Mouse (Mus musculus) neural tube, embryonic 14.5 days (tissue): ENCODE measurements around the gene Strc. TPM values are rescaled to one million over a fixed set of nuclear protein-coding genes. Genes with fewer than 3 reads are reported as not detected.

Experiments
- ATAC-seq: fragments of 200-750 bp; cut with Nextera tagmentation; 2 replicates; pipeline ENCODE4 v1.8.0; 2017; ENCODE audit warnings: low read depth, mild to moderate bottlenecking, moderate TSS enrichment, moderate library complexity
- H3K27ac ChIP-seq: fragments of 300-500 bp; sonication (generic); 2 replicates; pipeline ENCODE4 v1.5.1; 2014; ENCODE audit warnings: low read depth, mild to moderate bottlenecking, control low read depth, low read length, moderate library complexity, mixed read lengths
- H3K27me3 ChIP-seq: fragments of 300-500 bp; sonication (generic); 2 replicates; pipeline ENCODE4 v1.6.1; 2014; ENCODE audit warnings: low read length; ENCODE audit not compliant: control insufficient read depth, insufficient read depth
- H3K36me3 ChIP-seq: fragments of 300-500 bp; sonication (generic); 2 replicates; pipeline ENCODE4 v1.6.1; 2014; ENCODE audit warnings: low read length, mixed read lengths; ENCODE audit not compliant: control insufficient read depth, insufficient read depth
- H3K4me1 ChIP-seq: fragments of 300-500 bp; sonication (generic); 2 replicates; pipeline ENCODE4 v1.6.1; 2014; ENCODE audit warnings: low read length; ENCODE audit not compliant: control insufficient read depth, insufficient read depth
- H3K4me2 ChIP-seq: fragments of 300-500 bp; sonication (generic); 2 replicates; pipeline ENCODE4 v1.6.1; 2014; ENCODE audit warnings: mild to moderate bottlenecking, low read depth, low read length, control low read depth
- H3K4me3 ChIP-seq: fragments of 300-500 bp; sonication (generic); 2 replicates; pipeline ENCODE4 v1.5.1; 2014; ENCODE audit warnings: low read depth, low read length, control low read depth, mixed read lengths
- H3K9ac ChIP-seq: fragments of 300-500 bp; sonication (generic); replicated peaks from 2 replicates; pipeline ENCODE4 v1.6.1; 2014; ENCODE audit warnings: low read depth, mild to moderate bottlenecking, control low read depth, low read length, mixed read lengths
- H3K9me3 ChIP-seq: fragments of 300-500 bp; sonication (generic); 2 replicates; pipeline ENCODE4 v1.6.1; 2016; ENCODE audit warnings: low read length; ENCODE audit not compliant: control insufficient read depth
- WGBS: fragments of 180-500 bp; shearing (Covaris S2); extraction: QIAGEN DNeasy Blood & Tissue Kit; methylation state at CpG from one replicate; pipeline ENCODE4 v1.1.7; 2014; 5-methylcytosine and 5-hydroxymethylcytosine counted together
- polyA plus RNA-seq: library from polyadenylated mRNA; unstranded; fragments of >200 nt; fragmentation: Nextera tagmentation; extraction: Ambion mirVana; gene quantifications from 2 replicates; pipeline ENCODE4 v1.2.1, GENCODE M21; 2014

Gene Strc
- polyA plus RNA-seq, 1 experiment from 2014 or later = not detected

GRCm38 (mm10) chr2:121413387-121414042, 26.5 kb upstream of the Strc start, which contains the start of the genes Pdia3 and Catsper2:
Gene Pdia3, plus strand, starts transcription at chr2:121413775.
Gene Catsper2, minus strand, starts transcription at chr2:121413792.
- peak within 1 kb of the TSS; percentile 100 for H3K4me3 ChIP-seq
- H3K9ac ChIP-seq = peak within 1 kb of the TSS; percentile 97
- H3K4me2 ChIP-seq = peak within 1 kb of the TSS; percentile 60
- H3K4me1 ChIP-seq = peaks cover 22% of the 10 kb centered on the region
- H3K9me3 ChIP-seq = no peaks in the 10 kb centered on the region
- ATAC-seq = peak; percentile 99
- peak within 1 kb of the TSS; percentile 97 for H3K27ac ChIP-seq
- H3K27me3 ChIP-seq = 0 out of 2 replicates have a peak, but pooled peaks cover 3% of the 10 kb centered on the region
- H3K36me3 ChIP-seq = no peaks in the 10 kb centered on the region; the same call in 1 of the 2 replicates
- under 1% methylated on average over 46 of the region's 68 CpGs for WGBS

- H3K36me3 ChIP-seq = no peaks in the 10 kb centered on the region; the same call in 1 of the 2 replicates
- no peaks in the 10 kb centered on the region for H3K9me3 ChIP-seq
- H3K27ac ChIP-seq = peak overlapping the region; percentile 97
- ATAC-seq = no peak
- H3K9ac ChIP-seq = peak overlapping the region; percentile 97
- H3K4me3 ChIP-seq = peak overlapping the region; percentile 100
- H3K27me3 ChIP-seq = 0 out of 2 replicates have a peak, but pooled peaks cover 3% of the 10 kb centered on the region
- H3K4me2 ChIP-seq = peak overlapping the region; percentile 60
- peaks cover 22% of the 10 kb centered on the region for H3K4me1 ChIP-seq
- 16% methylated on average over 4 of the region's 4 CpGs for WGBS
Observed at GRCm38 (mm10) chr2:121412843-121413386, 25.9 kb upstream of the Strc start.

GRCm38 (mm10) chr2:121408160-121408559, 21.2 kb upstream of the Strc start:
- H3K9me3 ChIP-seq = no peaks in the 10 kb centered on the region
- H3K4me2 ChIP-seq = no peak overlapping the region
- H3K27ac ChIP-seq = no peak overlapping the region
- H3K27me3 ChIP-seq = no peaks in the 10 kb centered on the region
- H3K4me1 ChIP-seq = peaks cover 4% of the 10 kb centered on the region; the same call in 1 of the 2 replicates
- no peak overlapping the region for H3K9ac ChIP-seq
- H3K4me3 ChIP-seq = no peak overlapping the region
- H3K36me3 ChIP-seq = no peaks in the 10 kb centered on the region
- ATAC-seq = no peak
- WGBS = 35% methylated on average over 4 of the region's 4 CpGs

- Histone ChIP-seq H3K27me3 (no peaks in the 10 kb centered on the region), H3K27ac (no peak overlapping the region)
Observed at GRCm38 (mm10) chr2:121403296-121403695, 16.3 kb upstream of the Strc start.

GRCm38 (mm10) chr2:121396624-121397023, 9.7 kb upstream of the Strc start:
- no peak for ATAC-seq
- no peak overlapping the region for H3K4me3 ChIP-seq
- no peak overlapping the region for H3K9ac ChIP-seq
- H3K36me3 ChIP-seq = no peaks in the 10 kb centered on the region
- WGBS = 14% methylated on average over 8 of the region's 8 CpGs
- no peaks in the 10 kb centered on the region for H3K9me3 ChIP-seq
- H3K27ac ChIP-seq = no peak overlapping the region
- no peaks in the 10 kb centered on the region for H3K27me3 ChIP-seq
- H3K4me2 ChIP-seq = no peak overlapping the region
- H3K4me1 ChIP-seq = no peaks in the 10 kb centered on the region

More at GRCm38 (mm10) chr2:121403296-121403695, 16.3 kb upstream of the Strc start:
- no peaks in the 10 kb centered on the region for H3K4me1 ChIP-seq
- no peak overlapping the region for H3K4me3 ChIP-seq
- no peak for ATAC-seq
- H3K9ac ChIP-seq = no peak overlapping the region
- no peaks in the 10 kb centered on the region for H3K9me3 ChIP-seq
- H3K36me3 ChIP-seq = no peaks in the 10 kb centered on the region
- H3K4me2 ChIP-seq = no peak overlapping the region

GRCm38 (mm10) chr2:121374766-121375165, 12.2 kb downstream of the Strc start:
- H3K36me3 ChIP-seq = no peaks in the 10 kb centered on the region
- ATAC-seq = no peak
- H3K27ac ChIP-seq = no peak overlapping the region
- H3K9ac ChIP-seq = no peak overlapping the region
- no peaks in the 10 kb centered on the region for H3K4me1 ChIP-seq
- no peaks in the 10 kb centered on the region for H3K27me3 ChIP-seq
- H3K4me2 ChIP-seq = no peak overlapping the region
- 49% methylated on average over 2 of the region's 2 CpGs for WGBS
- H3K9me3 ChIP-seq = no peaks in the 10 kb centered on the region
- H3K4me3 ChIP-seq = no peak overlapping the region

- H3K9ac ChIP-seq = no peak overlapping the region
- no peaks in the 10 kb centered on the region for H3K36me3 ChIP-seq
- H3K4me2 ChIP-seq = no peak overlapping the region
- H3K4me1 ChIP-seq = no peaks in the 10 kb centered on the region
- no peak overlapping the region for H3K4me3 ChIP-seq
- H3K27ac ChIP-seq = no peak overlapping the region
- no peaks in the 10 kb centered on the region for H3K9me3 ChIP-seq
- H3K27me3 ChIP-seq = no peaks in the 10 kb centered on the region
- no peak for ATAC-seq
- WGBS = 77% methylated on average over 3 of the region's 3 CpGs
Observed at GRCm38 (mm10) chr2:121372266-121372665, 14.7 kb downstream of the Strc start.

GRCm38 (mm10) chr2:121370921-121371320, 16.0 kb downstream of the Strc start:
- Histone ChIP-seq H3K27ac (no peak overlapping the region), H3K27me3 (no peaks in the 10 kb centered on the region), H3K4me3 (no peak overlapping the region), H3K9ac (no peak overlapping the region), H3K4me1 (no peaks in the 10 kb centered on the region), H3K4me2 (no peak overlapping the region), H3K36me3 (no peaks in the 10 kb centered on the region), H3K9me3 (no peaks in the 10 kb centered on the region)
- no peak for ATAC-seq
- 89% methylated on average over 5 of the region's 5 CpGs for WGBS

GRCm38 (mm10) chr2:121368831-121369230, 18.1 kb downstream of the Strc start:
- Histone ChIP-seq H3K27me3 (no peaks in the 10 kb centered on the region), H3K9ac (no peak overlapping the region), H3K4me1 (no peaks in the 10 kb centered on the region), H3K9me3 (no peaks in the 10 kb centered on the region), H3K4me3 (no peak overlapping the region), H3K36me3 (no peaks in the 10 kb centered on the region), H3K4me2 (no peak overlapping the region), H3K27ac (no peak overlapping the region)
- 78% methylated on average over 2 of the region's 2 CpGs for WGBS
- no peak for ATAC-seq
